Mouse (Mus musculus) left cerebral cortex, postnatal 25 days (tissue): ENCODE results near the gene Polr3h. TPM values are rescaled to one million over a fixed set of nuclear protein-coding genes. Genes with fewer than 3 reads are reported as not detected.
A peak's percentile ranks its signal among the peaks of the same experiment; 100 is the strongest.
"Not testable (repeated sequence)": the region's sequence is repeated elsewhere in the genome, so short reads cannot be mapped to it uniquely, and the experiment has no call there.

Experiments
- DNase-seq, 2 experiments: peaks; one replicate each; pipeline ENCODE4 v3.0.0; 2022; ENCODE audit warnings: low spot score in 2 of 2, mixed read lengths in 1 of 2
- intact Hi-C: fragments of 180-260 bp; cut with DNase I; formaldehyde crosslinking; loops from one replicate; pipeline ENCODE4 v1.15.1; 2025
- total RNA-seq, 2 experiments: library from RNA; stranded (reverse); gene quantifications; 2 replicates each; pipeline ENCODE4 v1.2.3; 2021

Polr3h gene
- total RNA-seq, result 10 to 100 TPM; 49.8 to 56.5 TPM

DNA sequence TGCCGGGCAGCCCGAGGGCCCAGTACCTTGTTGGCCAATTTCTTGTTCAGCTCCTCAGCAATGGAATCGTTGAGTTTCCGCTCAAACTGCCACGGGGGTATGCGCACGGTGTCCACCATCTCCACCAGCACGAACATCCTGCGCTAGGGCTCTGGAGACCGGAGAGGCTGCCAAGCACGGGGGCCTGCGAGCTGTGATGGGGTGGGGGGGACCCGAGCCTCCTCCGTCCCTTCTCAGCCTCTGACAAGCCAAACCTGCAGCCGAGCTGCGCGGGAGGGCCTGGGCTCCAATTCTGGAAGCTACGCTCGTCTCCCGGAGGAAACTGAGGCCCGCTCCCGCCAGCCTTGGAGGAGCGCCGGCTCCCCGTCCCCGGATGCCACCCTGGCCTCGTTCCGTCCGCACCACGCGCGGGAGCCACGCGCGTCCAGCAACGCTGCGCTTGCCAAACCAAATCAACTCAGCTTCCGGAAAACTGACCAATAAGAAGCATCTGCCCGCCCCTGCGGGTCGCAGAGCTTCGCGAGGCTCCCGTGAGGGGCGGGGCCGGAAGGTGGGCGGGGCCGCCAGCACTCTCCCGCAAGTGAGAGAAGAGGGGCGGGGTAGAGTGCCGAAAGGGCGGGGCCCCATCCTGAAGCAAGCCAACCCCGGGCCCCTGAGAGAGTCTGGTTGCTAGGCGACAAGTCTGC is at the start of gene Polr3h:
TSS of gene Polr3h (minus strand) at position 481 of the 686 bp plus-strand sequence.
- DNase-seq, result peak; percentile 93 to 97
- intact Hi-C loops, result no loop called here

DNA sequence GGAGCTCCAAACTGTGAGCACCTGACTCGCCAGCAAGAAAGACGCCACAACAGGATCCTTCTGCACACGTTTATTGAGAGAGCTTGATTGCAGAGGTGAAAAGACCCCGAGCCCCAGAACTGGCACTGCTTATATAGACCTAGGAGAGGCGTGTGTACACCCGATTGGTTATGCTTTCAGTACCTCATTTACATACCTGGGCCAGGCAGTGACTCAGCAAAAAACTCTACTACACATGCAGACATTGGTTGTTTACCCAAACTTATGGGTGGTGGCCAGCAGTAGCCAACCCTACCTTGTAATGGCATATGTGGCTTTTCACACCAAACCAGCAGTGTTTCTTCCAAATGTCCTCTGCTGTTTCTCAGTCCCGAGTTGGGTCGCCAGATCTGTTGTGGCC is 49.1 kb upstream of the Polr3h start:
- intact Hi-C loops, DNase-seq: not testable (repeated sequence)

DNA sequence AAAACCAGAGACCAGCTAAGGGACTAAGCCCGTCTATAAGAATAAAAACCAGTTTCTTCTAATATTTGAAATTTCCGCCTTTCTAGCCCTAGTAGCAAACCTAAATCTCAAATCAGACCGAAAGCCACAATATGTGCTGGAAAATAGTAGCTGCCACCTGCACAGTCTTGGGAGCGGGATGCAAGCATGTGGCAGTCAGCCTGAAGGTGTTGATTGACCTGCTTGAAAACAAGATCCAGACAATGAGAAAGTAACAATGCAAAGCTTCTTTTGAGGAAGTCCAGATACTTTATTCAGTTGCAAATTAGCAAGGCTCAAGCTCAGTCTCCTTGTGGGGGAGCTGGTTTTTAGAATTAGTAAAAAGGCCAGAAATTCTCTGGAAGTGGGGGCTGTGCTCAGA is 44.5 kb upstream of the Polr3h start:
- intact Hi-C loops, DNase-seq: not testable (repeated sequence)

DNA sequence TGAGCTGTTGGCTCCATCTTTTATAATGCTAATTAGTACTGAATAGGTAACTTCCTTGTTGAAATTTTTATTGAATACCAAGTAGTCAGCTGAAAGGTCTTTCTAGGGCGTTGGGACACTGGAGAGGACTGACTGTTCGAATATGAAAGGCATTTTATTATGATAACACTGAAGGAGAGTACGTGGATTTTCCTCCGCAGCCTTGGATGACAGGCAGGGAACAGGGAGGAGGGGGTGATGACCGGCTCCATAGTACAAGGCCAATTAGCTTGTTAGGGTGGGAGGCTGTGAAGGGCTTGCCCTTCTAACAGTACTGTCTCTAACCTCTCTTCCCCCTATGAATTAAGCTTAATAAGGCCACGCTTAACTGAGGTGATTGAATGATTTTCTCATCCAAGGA is 43.6 kb upstream of the Polr3h start:
- DNase-seq, intact Hi-C loops: not testable (repeated sequence)

DNA sequence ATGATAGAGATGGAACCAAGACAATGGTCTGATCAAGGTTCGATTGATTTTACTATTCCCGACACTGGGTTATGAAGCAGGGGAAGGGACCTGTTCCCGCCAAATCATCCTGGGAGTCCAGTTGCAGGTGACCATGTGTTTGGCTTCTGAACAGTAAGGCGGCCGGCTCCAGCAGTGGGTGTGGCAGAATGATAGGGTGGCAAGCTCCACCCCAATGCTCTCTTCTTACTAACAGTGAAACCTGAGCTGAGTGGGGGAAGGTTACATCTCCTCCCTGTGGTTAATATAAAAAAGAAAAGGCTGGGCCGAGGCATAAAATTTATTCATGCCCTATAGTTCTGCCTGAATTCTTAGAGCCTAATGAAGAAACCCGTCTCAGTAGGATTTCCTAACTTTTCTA is 43.1 kb upstream of the Polr3h start:
- intact Hi-C loops, result no loop called here
- no peak for DNase-seq

DNA sequence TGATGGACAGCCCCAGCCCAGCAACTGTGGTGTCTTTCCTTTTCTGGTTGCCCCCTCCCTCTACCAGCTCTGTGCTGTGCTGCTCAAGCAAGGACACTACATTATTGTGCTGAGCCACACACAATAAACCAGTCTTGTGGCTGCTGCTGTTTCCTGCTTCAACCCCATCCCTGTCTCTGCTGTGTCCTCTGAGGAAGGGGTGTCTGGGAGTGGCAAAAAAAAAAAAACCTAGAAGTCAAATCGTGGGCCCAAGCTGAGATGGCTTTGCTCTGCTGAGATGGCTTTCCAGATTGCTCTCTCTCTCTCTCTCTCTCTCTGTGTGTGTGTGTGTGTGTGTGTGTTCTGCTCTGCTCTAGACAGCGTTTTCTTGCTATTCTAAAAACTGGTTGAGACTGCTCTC is 42.4 kb upstream of the Polr3h start:
- intact Hi-C loops, result no loop called here
- DNase-seq, result no peak

DNA sequence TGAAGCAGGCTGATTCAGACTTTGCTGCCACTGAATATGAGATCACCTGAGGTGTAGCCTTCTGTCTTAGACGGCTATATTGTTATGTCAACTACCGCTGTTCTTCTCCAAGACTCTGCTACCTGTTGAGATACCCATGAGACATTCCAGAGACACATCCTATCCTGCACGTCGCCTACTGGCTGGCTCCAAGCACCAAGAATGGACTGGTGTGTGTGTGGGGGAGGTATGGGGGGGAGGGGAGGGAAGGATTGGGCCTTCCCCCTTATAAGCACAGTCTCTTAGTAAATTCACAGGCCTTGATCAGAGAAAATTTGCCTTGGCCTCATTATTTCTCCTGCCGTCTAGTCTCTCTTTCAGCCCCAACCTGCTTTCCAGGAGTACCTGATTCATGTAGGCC is 41.8 kb upstream of the Polr3h start:
- DNase-seq, result no peak
- intact Hi-C loops, result no loop called here

DNA sequence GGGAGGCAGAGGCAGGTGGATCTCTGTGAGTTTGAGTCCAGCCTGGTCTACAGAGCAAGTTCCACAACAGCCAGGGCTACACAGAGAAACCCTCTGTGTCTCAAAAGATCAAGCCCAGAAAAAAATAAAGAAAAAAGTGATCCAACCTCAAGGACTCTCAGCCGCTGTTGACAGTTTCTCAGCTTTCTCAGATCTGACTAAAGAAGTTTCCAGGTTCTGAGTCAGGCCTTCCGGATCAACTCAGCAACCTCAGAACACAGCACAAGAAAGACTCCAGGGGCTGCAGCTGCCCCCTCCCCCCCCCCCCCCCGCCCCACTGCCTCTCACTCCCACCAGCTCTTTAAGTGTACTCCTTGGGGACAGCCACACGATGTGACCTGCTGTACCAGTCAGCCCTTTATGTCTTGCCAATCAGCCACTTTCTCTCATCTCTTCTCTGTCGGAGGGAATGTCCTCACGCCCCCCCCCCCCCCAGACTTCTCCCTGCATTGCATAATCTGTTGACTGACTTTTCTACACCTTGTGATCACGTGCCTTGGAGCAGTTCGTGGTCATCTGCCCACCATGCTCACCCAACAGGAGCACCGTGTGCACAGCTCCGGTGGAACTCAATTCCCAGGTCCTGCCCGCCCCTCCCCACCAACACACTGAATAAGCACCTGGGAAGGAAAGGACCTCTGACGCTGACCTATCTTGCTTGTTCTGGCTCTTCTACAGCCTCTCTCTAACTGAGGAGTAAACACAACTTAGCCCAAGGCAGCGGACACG is 40.2 kb upstream of the Polr3h start:
- DNase-seq, result no peak
- intact Hi-C loops, result no loop called here

DNA sequence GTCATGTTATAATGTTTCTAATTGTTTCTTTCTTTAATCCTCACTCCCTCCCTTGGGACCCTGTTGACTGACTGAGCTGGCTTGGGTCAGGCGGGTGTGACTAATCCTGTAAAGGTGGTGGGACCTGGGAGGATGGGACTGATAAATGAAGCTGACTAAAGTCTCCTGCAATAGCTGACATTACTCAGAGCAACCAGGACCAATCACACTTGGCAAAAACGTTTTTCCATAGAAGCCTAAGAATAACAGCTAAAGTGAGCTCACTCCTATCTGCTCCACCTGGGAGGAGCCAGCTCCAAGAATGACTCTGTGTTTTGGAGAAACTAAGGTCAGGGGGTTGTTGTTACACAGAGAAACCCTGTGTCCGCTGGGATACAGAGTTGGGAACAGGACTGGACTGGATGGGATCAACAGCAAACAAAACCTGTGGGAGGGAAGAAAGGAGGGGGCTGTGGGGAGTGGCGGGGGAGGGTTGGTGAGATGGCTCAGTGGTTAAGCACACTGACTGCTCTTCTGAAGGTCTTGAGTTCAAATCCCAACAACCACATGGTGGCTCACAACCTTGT is 39.0 kb upstream of the Polr3h start:
- intact Hi-C loops, result no loop called here
- no peak for DNase-seq

DNA sequence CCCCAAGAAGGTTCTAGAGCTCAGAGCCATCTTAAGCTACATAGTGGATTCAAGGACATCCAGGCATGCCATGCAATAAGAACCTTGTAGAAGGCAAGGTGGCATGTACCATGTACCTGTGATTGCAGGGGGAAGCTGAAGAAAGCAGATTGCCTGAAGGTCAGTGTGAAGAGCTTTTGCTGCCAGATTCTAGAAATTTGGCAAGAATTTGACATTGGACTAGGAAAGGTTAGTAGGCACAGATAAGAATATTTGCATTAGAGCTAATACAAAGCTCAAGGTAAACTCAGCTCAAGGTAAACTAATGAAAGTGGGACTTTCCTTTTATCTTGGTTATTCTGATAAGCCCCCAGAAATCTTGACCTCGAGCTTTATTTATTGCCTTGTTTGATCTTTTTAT is 38.2 kb upstream of the Polr3h start:
- intact Hi-C loops, result no loop called here
- no peak for DNase-seq

DNA sequence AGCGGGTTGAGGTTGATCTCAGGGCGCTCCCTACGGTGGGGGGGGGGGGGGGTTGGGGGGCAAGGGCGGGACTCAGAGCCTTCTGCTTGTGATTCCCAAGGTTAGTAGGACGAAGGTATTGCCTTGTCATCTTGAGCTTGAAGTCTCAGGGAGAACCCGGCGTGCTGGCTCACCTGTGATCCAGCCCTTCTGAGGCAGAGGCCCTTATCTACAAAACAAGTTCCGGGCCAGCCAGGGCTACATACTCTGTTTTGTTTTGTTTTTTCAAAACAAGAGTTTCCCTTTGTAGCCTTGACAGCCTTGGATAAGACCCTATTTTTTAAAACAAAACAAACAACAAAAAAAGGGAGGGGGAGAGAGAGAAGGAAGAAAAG is 35.0 kb upstream of the Polr3h start:
- intact Hi-C loops, result no loop called here
- DNase-seq, result no peak

DNA sequence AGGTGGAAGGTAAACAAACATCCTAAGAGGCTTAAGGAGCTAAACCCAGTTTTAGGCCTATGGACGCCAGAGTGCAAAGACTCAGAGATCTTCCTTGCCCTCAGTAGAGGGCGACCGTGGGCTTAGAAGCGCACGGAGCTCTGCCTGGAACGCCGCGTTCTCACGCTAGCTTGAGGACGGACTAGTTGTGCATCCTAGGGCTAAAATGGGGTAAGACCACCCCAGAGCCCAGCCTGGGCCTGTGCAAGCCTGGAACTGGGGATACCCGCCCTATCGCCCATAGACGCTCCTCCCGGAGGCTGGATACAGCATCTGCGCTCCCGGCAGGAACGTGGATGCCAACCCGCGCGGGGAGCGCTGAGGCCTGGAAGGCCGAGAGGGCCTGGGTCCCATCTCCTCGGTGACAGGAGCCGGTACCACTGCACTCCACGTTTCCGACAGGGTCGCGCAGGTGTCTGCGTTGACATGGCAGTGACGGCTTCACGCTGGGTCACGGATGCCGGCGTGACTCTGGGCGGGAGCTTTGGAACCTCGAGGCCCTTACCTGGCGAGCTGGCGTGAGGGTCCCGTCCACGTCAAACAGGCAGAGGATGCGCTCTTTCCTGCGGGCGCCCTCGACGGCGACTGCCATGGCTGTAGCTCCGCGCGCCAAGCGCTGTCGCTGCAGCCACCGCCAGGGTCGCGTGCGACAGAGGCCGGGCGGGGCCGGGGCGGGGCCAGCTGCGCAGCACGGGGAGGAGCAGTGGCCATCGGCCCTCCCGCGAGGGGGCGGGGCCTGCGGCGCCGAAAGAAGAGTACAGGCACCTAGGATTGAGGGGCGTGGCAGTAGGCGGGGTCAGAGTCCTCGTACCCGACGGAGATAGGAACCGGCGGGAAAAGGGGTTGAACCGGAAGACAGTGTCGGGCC is 34.4 kb upstream of the Polr3h start, which contains the start of gene Pmm1:
TSS of gene Pmm1 (minus strand) at position 760 of the 907 bp plus-strand sequence.
- intact Hi-C loops, result loop anchor here (1.0 kb wide), 1 partner anchor 29 kb away; no protein-coding TSS in a partner anchor

DNA sequence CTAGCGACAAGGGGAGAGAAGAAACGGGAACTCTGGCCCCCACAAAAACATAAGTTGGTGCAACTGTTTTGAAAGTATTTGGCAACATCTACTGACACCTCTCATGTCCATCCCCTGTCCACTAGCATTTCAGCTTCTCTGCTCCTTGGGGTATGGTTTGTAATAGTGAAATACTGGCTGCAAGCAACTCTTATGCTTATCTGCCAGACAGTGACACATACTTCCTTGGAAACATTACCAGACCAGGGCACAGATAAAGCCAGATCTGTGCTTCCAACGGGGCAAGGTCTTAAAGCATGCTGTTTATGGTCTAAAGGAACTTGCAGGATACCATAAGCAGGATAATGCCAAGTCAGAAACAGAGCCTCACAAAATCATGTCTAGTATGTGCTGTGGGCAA is 32.9 kb upstream of the Polr3h start:
- DNase-seq, result no peak
- intact Hi-C loops, result no loop called here

More for the DNA sequence above, 34.4 kb upstream of the Polr3h start, which contains the start of gene Pmm1:
- peak; percentile 96 to 99 for DNase-seq

DNA sequence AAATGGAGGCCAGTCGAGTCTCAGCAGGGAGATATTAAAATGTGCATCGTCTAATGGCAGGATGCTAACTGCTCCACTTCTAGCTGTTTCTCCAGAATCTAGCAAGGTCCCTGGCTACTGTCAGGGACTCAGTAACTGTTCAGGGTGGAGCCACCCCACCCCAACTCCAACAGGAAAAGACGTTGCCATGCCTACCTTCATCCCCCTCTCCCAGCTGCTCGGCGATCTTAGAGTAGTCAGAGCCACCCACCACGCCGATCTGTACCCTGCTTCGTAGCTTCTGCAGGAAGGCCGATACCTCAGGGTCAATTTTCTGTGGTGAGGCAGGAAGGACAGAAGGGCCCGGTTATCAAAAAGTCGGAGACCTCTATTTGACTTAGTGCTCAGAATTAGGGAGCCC is 31.6 kb upstream of the Polr3h start:
- intact Hi-C loops, result loop anchor here (1.0 to 2.0 kb wide), 2 partner anchors 17 to 58 kb away; no protein-coding TSS in a partner anchor
- peak in 1 of 2 experiments; percentile 75 for DNase-seq

DNA sequence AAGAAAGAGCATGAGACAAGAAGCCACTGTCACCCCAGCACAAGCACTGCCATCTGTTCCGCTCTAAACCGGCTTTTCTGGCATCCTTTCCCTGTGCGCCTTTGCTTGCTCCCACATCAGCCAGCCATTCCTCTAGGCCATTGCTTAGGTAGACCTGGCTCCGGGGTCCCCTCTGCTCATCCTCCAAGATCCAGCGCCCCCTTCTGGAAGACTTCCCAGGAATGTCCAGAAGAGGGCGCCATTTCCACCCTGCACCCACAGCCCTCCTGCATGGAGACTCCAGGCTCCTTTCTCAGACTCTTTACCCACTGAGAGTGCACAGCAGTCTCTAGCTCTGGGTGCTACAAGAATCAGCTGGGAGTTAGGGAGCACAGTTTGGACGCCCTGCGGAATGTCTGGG is 30.4 kb upstream of the Polr3h start:
- intact Hi-C loops, result loop anchor here (2.0 kb wide), 1 partner anchor 16 kb away; no protein-coding TSS in a partner anchor

DNA sequence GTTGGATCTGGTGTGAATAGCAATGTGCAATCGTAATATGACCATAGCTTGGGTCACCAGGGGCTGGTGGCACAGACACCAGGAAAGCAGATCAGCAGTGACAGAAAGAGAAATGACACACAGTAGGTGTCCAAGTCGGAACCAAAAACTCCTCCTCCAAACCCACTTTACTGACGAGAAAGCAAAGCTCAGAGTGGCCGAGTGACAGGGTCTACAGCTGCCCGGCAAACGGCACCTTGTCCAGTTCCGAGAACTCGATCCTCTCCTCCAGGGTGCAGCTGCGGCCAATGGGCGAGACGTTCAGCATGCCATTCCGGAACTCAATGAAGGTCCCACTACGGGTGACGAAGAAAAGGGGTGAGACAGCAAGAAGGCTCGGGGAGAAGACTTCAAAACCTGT is 29.4 kb upstream of the Polr3h start:
- DNase-seq, result no peak
- intact Hi-C loops, result no loop called here

More for the DNA sequence above, 30.4 kb upstream of the Polr3h start:
- peak; percentile 57 to 64 for DNase-seq

DNA sequence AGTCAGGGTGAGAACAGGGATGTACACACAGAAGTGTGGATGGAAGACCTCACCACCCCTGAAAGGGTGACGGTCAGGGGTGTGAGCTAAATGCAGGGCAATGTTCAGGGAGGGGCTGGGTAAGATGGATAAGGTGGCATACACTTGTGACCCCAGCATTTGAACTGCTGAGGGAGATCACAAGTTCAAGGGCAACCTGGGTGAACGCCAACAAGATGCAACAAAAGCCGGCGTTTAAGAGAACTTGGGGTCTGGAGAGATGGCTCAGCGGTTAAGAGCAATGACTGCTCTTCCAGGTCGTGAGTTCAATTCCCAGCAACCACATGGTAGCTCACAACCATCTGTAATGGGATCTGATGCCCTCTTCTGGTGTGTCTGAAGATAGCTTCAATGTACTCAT is 28.7 kb upstream of the Polr3h start:
- DNase-seq, result no peak
- intact Hi-C loops, result no loop called here

DNA sequence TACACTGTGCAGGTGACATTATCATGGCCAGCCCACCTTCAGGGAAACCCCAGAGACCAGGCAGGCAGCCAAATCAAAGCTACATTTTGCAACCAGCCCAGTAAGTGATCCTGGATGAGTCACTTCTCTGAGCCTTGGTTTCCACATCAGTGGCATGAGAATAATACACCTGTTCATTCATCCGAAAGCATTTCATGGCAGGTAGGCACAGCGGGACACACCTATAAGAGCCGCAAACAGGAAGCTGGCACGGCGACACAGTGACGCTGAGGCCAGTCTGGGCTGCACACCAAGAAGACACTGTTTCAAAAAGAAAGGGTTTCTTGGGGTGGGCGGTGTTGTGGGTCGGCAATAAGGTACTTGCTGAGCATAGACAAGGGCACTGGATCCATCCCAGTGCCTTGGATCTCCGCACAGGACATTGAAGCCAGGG is 28.1 kb upstream of the Polr3h start:
- intact Hi-C loops, result no loop called here
- no peak for DNase-seq

DNA sequence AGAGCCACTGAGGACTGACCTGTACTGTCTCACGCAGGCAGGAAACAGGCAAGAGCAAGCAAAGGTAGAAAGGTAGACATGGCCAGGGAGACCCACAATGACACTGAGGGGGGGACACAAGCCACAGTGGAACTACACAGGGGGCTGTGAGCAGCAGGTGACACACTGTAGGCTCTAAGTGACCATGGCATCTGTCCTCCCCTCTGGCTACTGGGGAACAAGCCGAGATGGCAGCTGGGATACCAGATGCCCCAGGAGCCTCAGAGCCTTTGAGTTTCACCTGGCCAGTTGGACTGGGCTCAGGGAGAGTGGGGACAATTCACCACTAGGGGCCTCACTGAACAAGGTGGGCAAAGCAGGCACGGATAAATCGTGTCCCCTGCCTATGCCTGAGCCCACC is 26.3 kb upstream of the Polr3h start:
- no peak for DNase-seq
- intact Hi-C loops, result no loop called here

DNA sequence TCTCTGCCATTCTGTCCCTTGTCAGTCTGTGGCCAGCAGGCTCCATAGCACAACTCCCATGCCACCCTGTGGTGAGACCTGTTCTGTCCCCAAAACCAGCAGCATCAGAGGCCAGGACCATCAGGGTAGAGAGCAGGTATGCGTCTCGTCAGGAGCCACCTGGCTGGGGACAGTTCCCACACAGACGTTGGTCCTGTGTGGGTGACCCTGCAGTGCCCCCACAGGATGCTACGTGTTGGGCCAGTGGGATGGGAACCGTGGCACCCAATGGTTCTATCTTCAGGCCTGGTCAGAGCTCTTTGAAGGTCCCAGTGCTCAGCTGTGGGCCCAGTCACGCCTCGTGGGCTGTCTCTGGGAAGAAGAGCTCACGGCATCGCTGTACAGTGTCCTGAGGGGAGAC is 25.1 kb upstream of the Polr3h start:
- intact Hi-C loops, result no loop called here
- DNase-seq, result no peak
